Mouse (Mus musculus) forebrain, embryonic 10.5 days (tissue): ENCODE data around the gene Dpp4. TPM values are rescaled to one million over a fixed set of nuclear protein-coding genes. Genes with fewer than 3 reads are reported as not detected.
A peak's percentile ranks its signal among the peaks of the same experiment; 100 is the strongest.

ENCODE experiments used
- DNase-seq: peaks from one replicate; pipeline ENCODE4 v3.0.0-alpha.2; 2017; ENCODE audit warnings: low spot score; ENCODE audit errors: extremely low spot score
- H3K27ac ChIP-seq: fragments of 300-500 bp; sonication (generic); 2 replicates; pipeline ENCODE4 v1.5.1; 2016; ENCODE audit warnings: mild to moderate bottlenecking
- H3K27me3 ChIP-seq: fragments of 300-500 bp; sonication (generic); 2 replicates; pipeline ENCODE4 v1.6.1; 2016; ENCODE audit warnings: mild to moderate bottlenecking; ENCODE audit not compliant: poor library complexity, severe bottlenecking
- H3K36me3 ChIP-seq: fragments of 300-500 bp; sonication (generic); replicated peaks from 2 replicates; pipeline ENCODE4 v1.6.1; 2016; ENCODE audit warnings: mild to moderate bottlenecking, moderate library complexity
- H3K4me1 ChIP-seq: fragments of 300-500 bp; sonication (generic); 2 replicates; pipeline ENCODE4 v1.6.1; 2016
- H3K4me3 ChIP-seq: fragments of 300-500 bp; sonication (generic); 2 replicates; pipeline ENCODE4 v1.5.1; 2016; ENCODE audit warnings: mild to moderate bottlenecking, moderate library complexity
- H3K9me3 ChIP-seq: fragments of 300-500 bp; sonication (generic); 2 replicates; pipeline ENCODE4 v1.6.1; 2016; ENCODE audit warnings: mild to moderate bottlenecking, moderate library complexity
- WGBS: fragments of 180-500 bp; shearing (Covaris S2); methylation state at CpG from one replicate; pipeline ENCODE4 v1.1.7; 2016; 5-methylcytosine and 5-hydroxymethylcytosine counted together
- polyA plus RNA-seq: library from polyadenylated mRNA; unstranded; fragments of >200 nt; fragmentation: Nextera tagmentation; extraction: Ambion mirVana; gene quantifications from 2 replicates; pipeline ENCODE4 v1.2.1, GENCODE M21; 2016

Gene Dpp4
- polyA plus RNA-seq, 1 experiment from 2014 or later: 0.42 TPM

DNA sequence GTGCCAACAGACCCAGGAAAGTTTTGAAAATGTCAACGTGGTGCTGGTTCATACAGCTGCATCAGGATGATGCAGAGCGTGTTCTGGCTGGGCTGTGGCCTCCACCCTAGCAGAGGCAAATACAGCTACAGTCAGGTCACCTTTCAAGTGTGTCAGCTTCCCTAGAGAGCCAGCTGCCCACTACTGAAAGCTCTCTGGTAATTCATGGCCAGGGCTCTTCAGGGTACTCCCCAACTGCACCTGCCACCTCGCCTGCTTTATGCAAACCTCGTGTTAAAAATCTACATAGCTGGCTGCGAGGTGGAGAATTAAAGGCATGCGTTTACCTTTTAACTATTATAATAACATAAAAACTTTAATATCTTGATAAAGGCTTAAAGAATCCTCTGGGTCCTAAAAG is 67.7 kb downstream of the Dpp4 start:
- Histone ChIP-seq H3K9me3 (no peaks in the 10 kb centered on the region), H3K4me1 (peaks cover 8% of the 10 kb centered on the region), H3K27me3 (no peaks in the 10 kb centered on the region), H3K4me3 (no peak overlapping the region), H3K27ac (no peak overlapping the region), H3K36me3 (no peaks in the 10 kb centered on the region)
- no peak for DNase-seq
- 77% methylated on average over 6 of the region's 6 CpGs for WGBS

DNA sequence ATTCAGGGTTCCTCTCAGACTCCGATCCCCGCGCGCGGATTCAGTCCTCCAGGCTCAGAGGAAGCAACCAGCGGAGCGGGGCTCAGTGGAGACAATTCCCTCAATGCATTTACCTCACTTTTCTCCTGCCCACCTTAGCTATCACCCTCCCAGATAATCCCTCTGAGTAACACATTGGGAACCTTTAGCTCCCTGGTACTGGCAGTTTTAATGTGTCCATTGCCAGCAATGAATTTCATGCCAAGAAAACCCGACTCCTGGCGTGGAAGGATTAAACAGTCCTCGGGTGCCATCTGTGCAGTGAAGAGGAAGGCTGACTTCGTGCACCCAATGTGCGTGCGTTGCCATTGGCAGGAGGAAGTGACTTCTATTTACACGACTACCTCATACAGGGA is 70.3 kb downstream of the Dpp4 start:
- 15% methylated on average over 14 of the region's 14 CpGs for WGBS
- no peak for DNase-seq
- Histone ChIP-seq H3K27ac (no peak overlapping the region), H3K9me3 (no peaks in the 10 kb centered on the region), H3K4me1 (peaks cover 8% of the 10 kb centered on the region), H3K36me3 (no peaks in the 10 kb centered on the region), H3K4me3 (peak overlapping the region; percentile 13; the same call in 1 of the 2 replicates), H3K27me3 (no peaks in the 10 kb centered on the region)

DNA sequence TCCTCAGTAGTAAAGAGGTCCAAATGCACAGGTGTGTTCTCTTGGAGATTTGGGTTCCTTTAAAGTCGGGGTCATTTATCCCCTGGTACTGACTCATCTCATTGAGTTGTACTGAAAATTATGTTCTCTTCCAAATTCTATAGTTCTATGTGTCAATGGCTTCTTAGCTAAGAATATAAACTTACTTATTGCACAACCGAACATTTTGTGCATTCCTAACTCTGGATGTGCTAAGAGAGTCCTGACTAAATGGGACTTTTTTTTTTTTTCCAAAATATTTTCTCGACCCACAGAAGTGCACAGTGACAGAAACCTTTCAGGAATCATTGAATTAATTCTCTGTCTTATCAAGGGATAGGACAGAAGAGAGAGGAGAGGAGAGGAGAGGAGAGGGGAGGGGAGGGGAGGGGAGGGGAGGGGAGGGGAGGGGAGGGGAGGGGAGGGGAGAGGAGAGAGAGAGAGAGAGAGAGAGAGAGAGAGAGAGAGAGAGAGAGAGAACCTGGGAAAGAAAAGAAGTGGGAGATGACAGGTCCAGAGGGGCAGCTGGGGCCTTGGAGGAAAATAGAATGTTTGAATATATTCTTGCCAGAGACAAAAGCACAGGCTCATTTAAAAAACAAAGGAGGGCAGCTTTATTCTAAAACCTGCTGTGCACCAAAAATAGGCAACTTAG is 70.8 kb downstream of the Dpp4 start:
- no peak overlapping the region for H3K27ac ChIP-seq
- no peak for DNase-seq
- H3K9me3 ChIP-seq: no peaks in the 10 kb centered on the region
- H3K4me1 ChIP-seq: peaks cover 8% of the 10 kb centered on the region
- no peaks in the 10 kb centered on the region for H3K36me3 ChIP-seq
- H3K27me3 ChIP-seq: no peaks in the 10 kb centered on the region
- peak overlapping the region; percentile 13; the same call in 1 of the 2 replicates for H3K4me3 ChIP-seq
- WGBS: 77% methylated on average over 3 of the region's 3 CpGs

DNA sequence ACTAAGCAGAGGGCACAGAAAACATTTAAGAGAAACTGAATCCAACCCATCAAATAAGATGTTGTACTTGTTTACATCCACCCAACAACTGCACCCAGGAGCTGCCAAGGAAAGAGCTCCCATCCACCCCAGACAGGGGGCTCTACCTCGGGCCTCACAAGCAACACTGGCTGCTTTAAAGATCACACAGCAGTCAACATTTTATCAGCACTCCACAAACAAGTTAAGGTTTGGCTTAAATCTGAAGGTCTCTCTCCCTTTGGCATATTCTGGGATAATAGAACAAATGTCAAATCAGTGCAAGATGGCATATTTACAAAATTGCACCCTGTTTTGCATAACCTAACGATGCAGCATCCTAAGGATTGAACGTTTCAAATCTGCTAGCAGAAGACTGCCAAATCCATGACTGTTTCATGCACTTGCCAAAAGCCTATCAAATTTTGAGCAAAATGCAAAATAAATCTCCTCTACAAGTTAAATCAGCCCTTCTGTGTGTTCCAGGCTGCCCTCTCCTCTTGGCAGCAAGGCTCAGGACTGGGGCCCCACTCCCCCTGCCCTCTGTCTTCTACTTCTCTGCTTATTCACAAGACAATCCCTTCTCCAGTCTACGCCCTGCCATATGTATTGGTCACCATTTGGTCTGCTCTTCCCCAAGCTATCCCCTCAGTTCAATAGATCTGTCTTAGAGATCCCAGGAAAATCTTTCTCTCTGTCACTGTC is 72.6 kb downstream of the Dpp4 start:
- Histone ChIP-seq H3K36me3 (no peaks in the 10 kb centered on the region), H3K27me3 (no peaks in the 10 kb centered on the region), H3K27ac (no peak overlapping the region), H3K9me3 (no peaks in the 10 kb centered on the region), H3K4me1 (peaks cover 8% of the 10 kb centered on the region), H3K4me3 (no peak overlapping the region)
- DNase-seq: no peak
- 86% methylated on average over 4 of the region's 4 CpGs for WGBS

DNA sequence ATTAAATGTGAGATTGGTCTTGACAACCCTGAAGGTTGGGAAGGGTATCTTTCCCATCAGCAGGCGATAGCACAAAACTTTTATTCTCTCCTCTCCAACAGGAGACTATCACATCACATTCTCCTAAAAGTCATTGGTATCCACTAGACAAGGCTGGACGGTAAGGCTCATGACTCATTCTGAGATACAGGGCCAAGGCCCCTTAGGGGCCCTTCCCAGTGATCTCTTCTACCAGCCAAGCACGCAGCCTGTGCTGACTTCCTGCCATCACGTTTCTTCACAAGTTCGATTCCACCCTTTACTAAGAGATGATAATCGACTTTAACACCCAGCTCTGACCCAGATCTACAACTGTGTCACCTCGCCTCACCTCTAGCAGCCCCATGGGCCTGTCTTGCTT is 74.9 kb downstream of the Dpp4 start:
- DNase-seq: no peak
- Histone ChIP-seq H3K4me1 (peaks cover 7% of the 10 kb centered on the region), H3K4me3 (no peak overlapping the region), H3K36me3 (no peaks in the 10 kb centered on the region), H3K9me3 (no peaks in the 10 kb centered on the region), H3K27ac (no peak overlapping the region), H3K27me3 (no peaks in the 10 kb centered on the region)
- 91% methylated on average over 7 of the region's 7 CpGs for WGBS

DNA sequence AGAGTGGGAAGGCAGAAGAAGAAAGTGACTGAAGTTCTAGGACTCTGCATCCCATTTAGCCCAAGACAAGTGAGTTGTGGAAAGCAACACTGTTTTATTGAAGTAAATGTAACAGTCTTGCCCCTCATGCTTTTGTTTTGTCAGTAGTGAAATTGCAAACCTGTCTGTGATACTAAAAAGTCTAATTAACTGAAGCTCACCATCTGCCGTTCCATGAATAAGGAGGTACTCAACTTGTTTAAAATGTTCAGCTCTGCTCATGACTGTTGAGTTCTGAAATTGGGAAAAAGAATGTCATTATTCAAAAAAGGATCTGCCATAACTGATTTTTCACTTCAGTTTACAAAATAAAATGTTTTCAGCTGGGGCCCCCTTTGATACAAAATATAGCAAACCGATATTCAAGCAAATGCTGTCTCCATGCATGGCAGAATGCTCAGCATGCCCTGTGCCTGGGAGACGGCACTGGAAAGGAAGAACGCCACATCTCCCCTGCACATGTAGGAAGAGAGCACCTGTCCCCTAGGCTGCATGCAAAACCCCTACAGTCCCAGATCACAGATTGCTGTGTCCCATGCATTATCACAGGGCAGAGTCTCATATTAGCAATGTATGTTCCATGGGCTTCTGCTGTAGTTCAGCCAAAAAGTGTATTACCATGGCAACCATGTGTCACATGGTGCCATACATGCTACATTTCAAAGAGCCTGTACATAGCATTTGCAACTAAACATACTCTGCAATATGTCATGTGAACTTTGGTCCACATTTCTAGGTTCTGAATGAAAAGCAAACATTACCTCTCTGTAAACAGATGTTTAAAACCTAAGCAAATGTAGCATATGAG is 77.4 kb downstream of the Dpp4 start:
- WGBS: 95% methylated on average over 4 of the region's 4 CpGs
- no peaks in the 10 kb centered on the region for H3K4me1 ChIP-seq

DNA sequence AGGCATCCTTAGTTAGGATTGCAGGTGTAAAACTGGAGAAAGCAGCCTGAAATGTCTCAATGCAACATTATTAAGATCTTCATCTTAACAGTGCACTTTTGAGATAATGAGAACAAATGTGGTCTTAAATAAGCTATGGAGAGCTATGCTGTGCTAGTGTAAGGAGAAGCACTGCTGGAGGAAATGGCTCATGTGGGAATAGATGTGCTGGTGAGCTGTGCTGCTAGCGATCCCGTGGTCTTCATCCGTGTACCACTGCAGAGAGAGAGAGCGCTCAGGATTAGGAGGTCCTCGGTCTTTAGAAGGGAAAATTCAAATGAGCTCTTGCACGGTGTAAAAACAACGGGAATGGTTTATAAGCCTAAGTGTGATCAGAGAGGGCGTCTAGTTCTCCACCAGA is 79.6 kb downstream of the Dpp4 start:
- Histone ChIP-seq H3K27me3 (no peaks in the 10 kb centered on the region), H3K4me1 (no peaks in the 10 kb centered on the region), H3K4me3 (no peak overlapping the region), H3K9me3 (no peaks in the 10 kb centered on the region), H3K27ac (no peak overlapping the region), H3K36me3 (no peaks in the 10 kb centered on the region)
- WGBS: 72% methylated on average over 8 of the region's 8 CpGs
- DNase-seq: no peak

More for the DNA sequence above, 77.4 kb downstream of the Dpp4 start:
- H3K27ac ChIP-seq: no peak overlapping the region
- no peak overlapping the region for H3K4me3 ChIP-seq
- H3K9me3 ChIP-seq: no peaks in the 10 kb centered on the region
- DNase-seq: no peak
- H3K36me3 ChIP-seq: no peaks in the 10 kb centered on the region
- H3K27me3 ChIP-seq: no peaks in the 10 kb centered on the region

DNA sequence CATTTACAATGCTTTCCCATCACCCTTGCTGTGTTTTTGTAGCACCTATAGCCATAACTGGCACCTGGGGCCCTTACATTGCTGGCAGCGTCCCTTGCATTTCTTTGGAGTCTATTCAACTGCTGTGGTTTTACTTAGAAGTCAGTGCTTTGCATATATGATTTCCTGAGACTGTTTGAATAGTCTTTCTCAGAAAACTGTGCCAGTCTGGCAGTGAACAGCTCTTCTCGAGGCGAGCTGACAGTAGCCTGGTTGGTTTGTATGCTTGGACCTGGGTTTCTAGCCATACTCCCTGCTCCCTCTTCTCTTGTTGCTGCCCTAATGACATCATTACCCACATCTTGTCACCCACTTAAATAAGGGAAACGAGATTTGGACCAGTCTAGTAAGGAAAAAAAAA is 80.1 kb downstream of the Dpp4 start:
- no peaks in the 10 kb centered on the region for H3K36me3 ChIP-seq
- H3K27me3 ChIP-seq: no peaks in the 10 kb centered on the region
- no peaks in the 10 kb centered on the region for H3K9me3 ChIP-seq
- no peak overlapping the region for H3K4me3 ChIP-seq
- DNase-seq: no peak
- no peak overlapping the region for H3K27ac ChIP-seq
- WGBS: 76% methylated on average over 4 of the region's 4 CpGs
- H3K4me1 ChIP-seq: no peaks in the 10 kb centered on the region

DNA sequence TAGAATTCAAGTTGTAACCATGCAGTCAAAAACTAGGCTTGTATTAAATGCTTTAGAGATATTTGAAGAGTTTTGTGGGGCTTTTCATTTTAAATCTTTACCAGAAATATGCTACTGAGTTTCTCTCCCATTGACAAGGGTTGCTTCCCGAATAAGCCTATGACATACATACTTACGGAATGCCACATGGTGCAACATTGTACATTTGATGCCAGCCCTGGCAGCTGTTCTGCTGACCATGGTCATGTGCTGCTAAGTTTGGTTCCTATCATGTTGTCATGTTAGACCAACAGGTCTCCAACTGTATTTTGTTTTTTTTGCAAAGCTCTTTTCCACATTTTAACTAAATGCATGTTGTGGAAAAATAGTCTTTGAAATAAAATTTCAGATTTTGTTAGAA is 86.6 kb downstream of the Dpp4 start:
- Histone ChIP-seq H3K36me3 (no peaks in the 10 kb centered on the region), H3K4me1 (no peaks in the 10 kb centered on the region), H3K27ac (no peak overlapping the region), H3K27me3 (no peaks in the 10 kb centered on the region), H3K4me3 (no peak overlapping the region), H3K9me3 (no peaks in the 10 kb centered on the region)
- 95% methylated on average over 2 of the region's 2 CpGs for WGBS
- no peak for DNase-seq

DNA sequence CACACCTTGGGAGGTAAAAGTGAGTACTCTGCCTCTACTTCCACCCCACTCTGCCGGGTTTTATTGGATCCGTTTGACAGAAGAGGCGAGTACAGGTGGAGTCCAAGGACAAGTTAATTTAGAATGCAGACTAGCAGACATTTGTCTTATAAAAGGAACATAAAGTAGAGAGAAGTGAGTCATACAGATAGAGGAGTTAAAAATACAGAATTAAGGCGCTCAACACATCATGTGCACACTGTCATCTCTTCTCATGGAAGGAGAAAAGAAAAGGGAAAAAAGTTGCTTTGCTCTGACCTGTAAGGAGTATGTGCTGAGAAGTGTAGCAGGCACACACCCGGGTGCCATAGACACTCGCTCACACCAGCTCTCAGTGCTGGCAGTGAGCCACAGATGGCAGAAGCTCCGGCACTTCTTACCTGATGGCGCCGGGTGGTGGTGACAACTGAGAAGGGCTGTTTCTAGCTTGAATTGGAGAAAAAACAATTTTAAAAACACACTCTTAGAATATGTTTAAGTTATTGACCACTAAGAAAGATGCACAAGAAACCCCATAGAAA is 88.9 kb downstream of the Dpp4 start:
- H3K9me3 ChIP-seq: no peaks in the 10 kb centered on the region
- no peak for DNase-seq
- no peaks in the 10 kb centered on the region for H3K27me3 ChIP-seq
- 89% methylated on average over 9 of the region's 9 CpGs for WGBS
- H3K36me3 ChIP-seq: no peaks in the 10 kb centered on the region
- H3K4me1 ChIP-seq: no peaks in the 10 kb centered on the region
- H3K4me3 ChIP-seq: no peak overlapping the region
- no peak overlapping the region for H3K27ac ChIP-seq

DNA sequence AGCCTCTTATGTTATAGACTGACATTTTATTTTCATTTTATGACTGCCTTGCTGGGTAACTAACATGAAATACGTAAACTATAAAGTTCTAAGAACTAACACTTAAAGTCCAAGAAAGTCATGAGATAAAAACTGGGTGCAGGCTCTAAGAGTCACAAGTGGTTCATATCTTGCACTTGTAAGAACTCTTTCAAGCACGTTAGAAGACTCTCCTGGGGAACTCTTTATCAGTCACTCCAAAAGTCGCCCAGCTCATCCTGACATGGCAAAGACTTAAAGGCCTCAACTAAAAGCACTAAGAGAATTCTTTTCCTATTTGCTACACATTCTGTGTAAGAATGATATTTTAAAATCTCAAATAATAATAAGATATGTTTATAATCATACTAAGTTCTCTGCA is 92.5 kb downstream of the Dpp4 start:
- H3K27ac ChIP-seq: no peak overlapping the region
- no peaks in the 10 kb centered on the region for H3K27me3 ChIP-seq
- H3K36me3 ChIP-seq: no peaks in the 10 kb centered on the region
- DNase-seq: no peak
- 91% methylated on average over 3 of the region's 3 CpGs for WGBS
- H3K4me3 ChIP-seq: no peak overlapping the region
- H3K9me3 ChIP-seq: no peaks in the 10 kb centered on the region
- no peaks in the 10 kb centered on the region for H3K4me1 ChIP-seq

DNA sequence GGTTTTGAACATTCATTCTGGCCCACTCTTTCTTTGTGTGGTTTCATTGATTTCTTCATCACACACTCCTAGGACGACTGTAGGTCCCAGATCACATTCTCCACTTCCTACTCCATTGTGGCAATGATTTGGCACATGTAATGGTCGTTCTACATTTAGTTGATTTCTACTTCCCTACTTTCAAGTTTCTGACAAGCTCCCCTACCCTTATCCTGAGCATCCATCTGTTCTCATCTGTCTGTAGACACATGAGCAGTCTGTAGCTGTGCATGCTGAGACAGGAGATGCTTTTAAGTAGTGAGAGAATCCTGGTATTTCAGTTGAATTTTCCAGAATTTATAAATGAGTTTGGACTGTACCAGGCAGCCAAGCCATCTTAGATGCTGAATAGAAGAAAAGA is 95.1 kb downstream of the Dpp4 start:
- no peak for DNase-seq
- no peaks in the 10 kb centered on the region for H3K4me1 ChIP-seq
- H3K4me3 ChIP-seq: no peak overlapping the region
- no peaks in the 10 kb centered on the region for H3K27me3 ChIP-seq
- no peaks in the 10 kb centered on the region for H3K36me3 ChIP-seq
- H3K27ac ChIP-seq: no peak overlapping the region
- WGBS: 78% methylated on average over 2 of the region's 2 CpGs
- no peaks in the 10 kb centered on the region for H3K9me3 ChIP-seq

DNA sequence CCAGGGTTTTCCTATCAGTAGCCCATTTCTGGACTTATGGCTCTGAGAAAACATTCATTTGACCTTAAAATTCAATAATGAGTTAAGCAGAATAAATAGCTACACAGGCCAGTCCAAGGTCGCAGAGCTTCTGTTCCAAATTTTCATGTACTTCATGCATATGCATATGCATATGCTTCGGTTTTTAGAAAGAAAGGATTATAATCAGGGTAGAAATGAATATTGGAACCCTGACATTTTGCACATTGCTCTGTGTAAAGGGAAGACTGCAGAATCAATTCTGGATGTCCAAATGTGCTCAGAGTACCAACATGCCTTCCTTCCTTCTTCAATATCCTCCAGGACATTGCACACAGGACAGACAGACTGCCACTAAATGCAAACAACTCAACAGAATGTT is 104.6 kb downstream of the Dpp4 start:
- no peak overlapping the region for H3K4me3 ChIP-seq
- H3K4me1 ChIP-seq: no peaks in the 10 kb centered on the region
- no peak overlapping the region for H3K27ac ChIP-seq
- H3K36me3 ChIP-seq: no peaks in the 10 kb centered on the region
- H3K27me3 ChIP-seq: no peaks in the 10 kb centered on the region
- 92% methylated on average over 2 of the region's 2 CpGs for WGBS
- H3K9me3 ChIP-seq: no peaks in the 10 kb centered on the region
- DNase-seq: no peak
